Mouse (Mus musculus): ENCODE measurements around the gene Wfdc17. TPM values are rescaled to one million over a fixed set of nuclear protein-coding genes. Genes with fewer than 3 reads are reported as not detected.

Gene Wfdc17
- 1.7 and 2.1 TPM in 2 replicates for polyA plus RNA-seq (2015; fragmentation: Nextera tagmentation; extraction: Ambion mirVana)

GRCm38 (mm10) chr11:83703705-83704104, at the start of gene Wfdc17:
TSS of gene Wfdc17 (plus strand) at chr11:83703991.
- no peak within 1 kb of the TSS for H3K27ac ChIP-seq (ENCODE audit: low read length)
- H3K9me3 ChIP-seq (ENCODE audit: control insufficient read depth, low read length): no peaks in the 10 kb centered on the region
- no peak for ATAC-seq (ENCODE audit: low read depth)
- H3K36me3 ChIP-seq (ENCODE audit: control insufficient read depth, insufficient read depth, low read length): no peaks in the 10 kb centered on the region
- no peaks in the 10 kb centered on the region for H3K27me3 ChIP-seq (ENCODE audit: control insufficient read depth, insufficient read depth, low read depth, low read length)
- no peak within 1 kb of the TSS for H3K9ac ChIP-seq (ENCODE audit: low read length)
- H3K4me3 ChIP-seq (ENCODE audit: low read length): no peak within 1 kb of the TSS
- WGBS: 58% methylated on average over 1 of the region's 1 CpGs
- no peak within 1 kb of the TSS for H3K4me2 ChIP-seq (ENCODE audit: low read depth, low read length)
- no peaks in the 10 kb centered on the region for H3K4me1 ChIP-seq (replicated peaks; ENCODE audit: control insufficient read depth, insufficient read depth, low read length)

- Histone ChIP-seq H3K4me1 (replicated peaks; ENCODE audit: control insufficient read depth, insufficient read depth, low read length) (no peaks in the 10 kb centered on the region), H3K4me2 (ENCODE audit: low read depth, low read length) (no peak overlapping the region), H3K9me3 (ENCODE audit: control insufficient read depth, low read length) (no peaks in the 10 kb centered on the region), H3K27me3 (ENCODE audit: control insufficient read depth, insufficient read depth, low read depth, low read length) (no peaks in the 10 kb centered on the region), H3K4me3 (ENCODE audit: low read length) (no peak overlapping the region), H3K9ac (ENCODE audit: low read length) (no peak overlapping the region), H3K27ac (ENCODE audit: low read length) (no peak overlapping the region), H3K36me3 (ENCODE audit: control insufficient read depth, insufficient read depth, low read length) (no peaks in the 10 kb centered on the region)
- no peak for ATAC-seq (ENCODE audit: low read depth)
- 79% methylated on average over 8 of the region's 8 CpGs for WGBS
Observed at GRCm38 (mm10) chr11:83654606-83655005, 49.2 kb upstream of the Wfdc17 start.

DNA sequence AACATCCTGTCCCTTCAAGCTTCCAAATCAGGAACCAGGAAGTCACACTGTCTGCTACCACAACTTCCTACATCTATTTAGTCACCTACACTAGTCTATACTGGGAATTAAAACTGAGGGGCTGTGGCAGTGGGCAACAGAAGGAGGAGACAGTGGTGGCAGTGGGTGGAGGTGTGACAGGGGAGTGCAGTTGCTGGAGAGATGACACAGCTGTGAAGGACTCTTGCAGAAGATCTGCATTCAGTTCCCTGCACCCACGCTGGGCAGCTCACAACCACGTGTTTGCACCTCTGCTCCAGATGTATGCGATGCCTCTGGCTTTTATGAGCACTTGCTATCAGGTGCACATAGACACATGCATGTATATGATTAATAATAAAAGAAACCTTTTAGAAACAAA, 46.3 kb upstream of the Wfdc17 start:
- no peaks in the 10 kb centered on the region for H3K4me1 ChIP-seq (replicated peaks; ENCODE audit: control insufficient read depth, insufficient read depth, low read length)
- H3K27me3 ChIP-seq (ENCODE audit: control insufficient read depth, insufficient read depth, low read depth, low read length): no peaks in the 10 kb centered on the region
- ATAC-seq (ENCODE audit: low read depth): no peak
- H3K36me3 ChIP-seq (ENCODE audit: control insufficient read depth, insufficient read depth, low read length): no peaks in the 10 kb centered on the region
- no peak overlapping the region for H3K9ac ChIP-seq (ENCODE audit: low read length)
- 70% methylated on average over 3 of the region's 3 CpGs for WGBS
- no peak overlapping the region for H3K4me3 ChIP-seq (ENCODE audit: low read length)
- no peaks in the 10 kb centered on the region for H3K9me3 ChIP-seq (ENCODE audit: control insufficient read depth, low read length)
- no peak overlapping the region for H3K27ac ChIP-seq (ENCODE audit: low read length)
- no peak overlapping the region for H3K4me2 ChIP-seq (ENCODE audit: low read depth, low read length)

GRCm38 (mm10) chr11:83658797-83659196, 45.0 kb upstream of the Wfdc17 start:
- Histone ChIP-seq H3K27ac (ENCODE audit: low read length) (no peak overlapping the region), H3K4me1 (replicated peaks; ENCODE audit: control insufficient read depth, insufficient read depth, low read length) (no peaks in the 10 kb centered on the region), H3K4me3 (ENCODE audit: low read length) (no peak overlapping the region), H3K9ac (ENCODE audit: low read length) (no peak overlapping the region), H3K27me3 (ENCODE audit: control insufficient read depth, insufficient read depth, low read depth, low read length) (no peaks in the 10 kb centered on the region), H3K36me3 (ENCODE audit: control insufficient read depth, insufficient read depth, low read length) (no peaks in the 10 kb centered on the region), H3K4me2 (ENCODE audit: low read depth, low read length) (no peak overlapping the region), H3K9me3 (ENCODE audit: control insufficient read depth, low read length) (no peaks in the 10 kb centered on the region)
- 70% methylated on average over 6 of the region's 6 CpGs for whole genome bisulfite sequencing
- no peak for ATAC-seq (ENCODE audit: low read depth)

- 60% methylated on average over 6 of the region's 6 CpGs for WGBS
- H3K4me1 ChIP-seq (replicated peaks; ENCODE audit: control insufficient read depth, insufficient read depth, low read length): no peaks in the 10 kb centered on the region
- H3K27ac ChIP-seq (ENCODE audit: low read length): no peak within 1 kb of the TSS
- no peak within 1 kb of the TSS for H3K4me3 ChIP-seq (ENCODE audit: low read length)
- no peaks in the 10 kb centered on the region for H3K9me3 ChIP-seq (ENCODE audit: control insufficient read depth, low read length)
- no peak for ATAC-seq (ENCODE audit: low read depth)
- no peak within 1 kb of the TSS for H3K4me2 ChIP-seq (ENCODE audit: low read depth, low read length)
- H3K36me3 ChIP-seq (ENCODE audit: control insufficient read depth, insufficient read depth, low read length): no peaks in the 10 kb centered on the region
- no peaks in the 10 kb centered on the region for H3K27me3 ChIP-seq (ENCODE audit: control insufficient read depth, insufficient read depth, low read depth, low read length)
- H3K9ac ChIP-seq (ENCODE audit: low read length): no peak within 1 kb of the TSS
Observed at GRCm38 (mm10) chr11:83662204-83662603, 41.6 kb upstream of the Wfdc17 start, which contains the start of gene Ccl4. TSS of gene Ccl4 (plus strand) at chr11:83662584.

GRCm38 (mm10) chr11:83663532-83663931, 40.3 kb upstream of the Wfdc17 start:
- no peaks in the 10 kb centered on the region for H3K9me3 ChIP-seq (ENCODE audit: control insufficient read depth, low read length)
- 55% methylated on average over 5 of the region's 5 CpGs for WGBS
- H3K4me1 ChIP-seq (replicated peaks; ENCODE audit: control insufficient read depth, insufficient read depth, low read length): no peaks in the 10 kb centered on the region
- ATAC-seq (ENCODE audit: low read depth): no peak
- H3K36me3 ChIP-seq (ENCODE audit: control insufficient read depth, insufficient read depth, low read length): no peaks in the 10 kb centered on the region
- no peak overlapping the region for H3K4me2 ChIP-seq (ENCODE audit: low read depth, low read length)
- H3K27ac ChIP-seq (ENCODE audit: low read length): no peak overlapping the region
- no peaks in the 10 kb centered on the region for H3K27me3 ChIP-seq (ENCODE audit: control insufficient read depth, insufficient read depth, low read depth, low read length)
- H3K4me3 ChIP-seq (ENCODE audit: low read length): no peak overlapping the region
- H3K9ac ChIP-seq (ENCODE audit: low read length): no peak overlapping the region

DNA sequence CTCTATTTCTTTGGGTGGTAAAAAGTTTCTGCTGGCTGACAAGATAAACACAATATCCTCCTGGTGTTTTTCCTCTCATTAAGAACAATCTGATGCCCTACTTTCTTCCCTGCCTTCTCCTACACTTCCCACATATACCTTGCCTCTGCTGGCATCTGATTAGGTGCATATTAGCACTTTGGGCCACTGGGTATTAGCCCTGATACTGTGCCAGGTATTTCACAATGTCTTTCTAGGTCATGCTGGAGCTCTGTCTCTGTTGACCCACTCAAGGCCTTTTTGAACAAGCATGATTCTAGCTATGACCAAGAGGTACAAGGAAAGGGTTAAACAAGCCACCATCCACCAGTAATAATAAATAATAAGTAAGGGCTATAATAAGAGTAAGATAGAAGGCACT, 32.0 kb upstream of the Wfdc17 start:
- no peaks in the 10 kb centered on the region for H3K36me3 ChIP-seq (ENCODE audit: control insufficient read depth, insufficient read depth, low read length)
- H3K9ac ChIP-seq (ENCODE audit: low read length): no peak overlapping the region
- H3K4me2 ChIP-seq (ENCODE audit: low read depth, low read length): no peak overlapping the region
- no peaks in the 10 kb centered on the region for H3K4me1 ChIP-seq (replicated peaks; ENCODE audit: control insufficient read depth, insufficient read depth, low read length)
- no peaks in the 10 kb centered on the region for H3K27me3 ChIP-seq (ENCODE audit: control insufficient read depth, insufficient read depth, low read depth, low read length)
- no peaks in the 10 kb centered on the region for H3K9me3 ChIP-seq (ENCODE audit: control insufficient read depth, low read length)
- no peak for ATAC-seq (ENCODE audit: low read depth)
- no peak overlapping the region for H3K27ac ChIP-seq (ENCODE audit: low read length)
- no peak overlapping the region for H3K4me3 ChIP-seq (ENCODE audit: low read length)

- no peaks in the 10 kb centered on the region for H3K36me3 ChIP-seq (ENCODE audit: control insufficient read depth, insufficient read depth, low read length)
- no peak overlapping the region for H3K27ac ChIP-seq (ENCODE audit: low read length)
- WGBS: 90% methylated on average over 1 of the region's 1 CpGs
- no peaks in the 10 kb centered on the region for H3K4me1 ChIP-seq (replicated peaks; ENCODE audit: control insufficient read depth, insufficient read depth, low read length)
- no peak overlapping the region for H3K4me2 ChIP-seq (ENCODE audit: low read depth, low read length)
- H3K9ac ChIP-seq (ENCODE audit: low read length): no peak overlapping the region
- no peak for ATAC-seq (ENCODE audit: low read depth)
- H3K4me3 ChIP-seq (ENCODE audit: low read length): no peak overlapping the region
- H3K9me3 ChIP-seq (ENCODE audit: control insufficient read depth, low read length): no peaks in the 10 kb centered on the region
- no peaks in the 10 kb centered on the region for H3K27me3 ChIP-seq (ENCODE audit: control insufficient read depth, insufficient read depth, low read depth, low read length)
Observed at GRCm38 (mm10) chr11:83675665-83676064, 28.1 kb upstream of the Wfdc17 start.

GRCm38 (mm10) chr11:83689918-83690317, 13.9 kb upstream of the Wfdc17 start:
- WGBS: 78% methylated on average over 1 of the region's 1 CpGs
- no peaks in the 10 kb centered on the region for H3K27me3 ChIP-seq (ENCODE audit: control insufficient read depth, insufficient read depth, low read depth, low read length)

GRCm38 (mm10) chr11:83692008-83692407, 11.8 kb upstream of the Wfdc17 start:
- no peak overlapping the region for H3K9ac ChIP-seq (ENCODE audit: low read length)
- no peaks in the 10 kb centered on the region for H3K27me3 ChIP-seq (ENCODE audit: control insufficient read depth, insufficient read depth, low read depth, low read length)
- H3K36me3 ChIP-seq (ENCODE audit: control insufficient read depth, insufficient read depth, low read length): no peaks in the 10 kb centered on the region
- H3K4me3 ChIP-seq (ENCODE audit: low read length): no peak overlapping the region
- no peak overlapping the region for H3K27ac ChIP-seq (ENCODE audit: low read length)
- no peaks in the 10 kb centered on the region for H3K4me1 ChIP-seq (replicated peaks; ENCODE audit: control insufficient read depth, insufficient read depth, low read length)
- ATAC-seq (ENCODE audit: low read depth): no peak
- 51% methylated on average over 1 of the region's 1 CpGs for WGBS
- no peaks in the 10 kb centered on the region for H3K9me3 ChIP-seq (ENCODE audit: control insufficient read depth, low read length)
- H3K4me2 ChIP-seq (ENCODE audit: low read depth, low read length): no peak overlapping the region

More at GRCm38 (mm10) chr11:83689918-83690317, 13.9 kb upstream of the Wfdc17 start:
- H3K4me3 ChIP-seq (ENCODE audit: low read length): no peak overlapping the region
- no peak overlapping the region for H3K27ac ChIP-seq (ENCODE audit: low read length)
- H3K9me3 ChIP-seq (ENCODE audit: control insufficient read depth, low read length): no peaks in the 10 kb centered on the region
- H3K9ac ChIP-seq (ENCODE audit: low read length): no peak overlapping the region
- no peak for ATAC-seq (ENCODE audit: low read depth)
- no peaks in the 10 kb centered on the region for H3K4me1 ChIP-seq (replicated peaks; ENCODE audit: control insufficient read depth, insufficient read depth, low read length)
- no peak overlapping the region for H3K4me2 ChIP-seq (ENCODE audit: low read depth, low read length)
- no peaks in the 10 kb centered on the region for H3K36me3 ChIP-seq (ENCODE audit: control insufficient read depth, insufficient read depth, low read length)
